Mouse (Mus musculus): ENCODE data around the gene Zmynd8. TPM values are rescaled to one million over a fixed set of nuclear protein-coding genes. Genes with fewer than 3 reads are reported as not detected.

The Zmynd8 gene
- polyA plus RNA-seq, 1 experiment from 2014 or later: 71.5 TPM

GRCm38 (mm10) chr2:165884577-165885224, 14.1 kb downstream of the Zmynd8 start:
- no peaks in the 10 kb centered on the region for H3K36me3 ChIP-seq (replicated peaks)
- no peaks in the 10 kb centered on the region for H3K27me3 ChIP-seq
- ATAC-seq (ENCODE audit: low FRiP score): peak; percentile 69
- WGBS: 2% methylated on average over 21 of the region's 21 CpGs
- peak overlapping the region; percentile 100 for H3K27ac ChIP-seq
- H3K4me2 ChIP-seq: peak overlapping the region; percentile 63
- H3K9me3 ChIP-seq: no peaks in the 10 kb centered on the region
- peaks cover 99% of the 10 kb centered on the region for H3K4me1 ChIP-seq
- H3K4me3 ChIP-seq (replicated peaks): peak overlapping the region; percentile 30
- peak overlapping the region; percentile 70 for H3K9ac ChIP-seq

- H3K27me3 ChIP-seq: no peaks in the 10 kb centered on the region
- H3K4me2 ChIP-seq: peak overlapping the region; percentile 63
- 13% methylated on average over 11 of the region's 11 CpGs for WGBS
- no peaks in the 10 kb centered on the region for H3K9me3 ChIP-seq
- ATAC-seq (ENCODE audit: low FRiP score): no peak
- peak overlapping the region; percentile 30 for H3K4me3 ChIP-seq (replicated peaks)
- peak overlapping the region; percentile 58 for H3K9ac ChIP-seq
- peaks cover 99% of the 10 kb centered on the region for H3K4me1 ChIP-seq
- H3K27ac ChIP-seq: peak overlapping the region; percentile 100
- no peaks in the 10 kb centered on the region for H3K36me3 ChIP-seq (replicated peaks)
Measured at GRCm38 (mm10) chr2:165883846-165884576, 14.8 kb downstream of the Zmynd8 start.

- Histone ChIP-seq H3K27ac (peak overlapping the region; percentile 100), H3K4me1 (peaks cover 99% of the 10 kb centered on the region), H3K9me3 (no peaks in the 10 kb centered on the region), H3K36me3 (replicated peaks) (no peaks in the 10 kb centered on the region), H3K9ac (peak overlapping the region; percentile 58), H3K4me3 (replicated peaks) (peak overlapping the region; percentile 30), H3K4me2 (peak overlapping the region; percentile 63), H3K27me3 (no peaks in the 10 kb centered on the region)
- WGBS: 20% methylated on average over 6 of the region's 6 CpGs
- ATAC-seq (ENCODE audit: low FRiP score): no peak
Measured at GRCm38 (mm10) chr2:165883006-165883405, 15.8 kb downstream of the Zmynd8 start.

- no peak for ATAC-seq (ENCODE audit: low FRiP score)
Measured at GRCm38 (mm10) chr2:165881585-165882431, 17.0 kb downstream of the Zmynd8 start.

GRCm38 (mm10) chr2:165881220-165881584, 17.6 kb downstream of the Zmynd8 start:
- Histone ChIP-seq H3K27ac (peak overlapping the region; percentile 100), H3K9me3 (no peaks in the 10 kb centered on the region), H3K4me1 (peaks cover 99% of the 10 kb centered on the region), H3K9ac (peak overlapping the region; percentile 58), H3K4me3 (replicated peaks) (peak overlapping the region; percentile 30), H3K36me3 (replicated peaks) (no peaks in the 10 kb centered on the region), H3K4me2 (peak overlapping the region; percentile 63), H3K27me3 (no peaks in the 10 kb centered on the region)
- 3% methylated on average over 3 of the region's 3 CpGs for WGBS
- ATAC-seq (ENCODE audit: low FRiP score): no peak

More at GRCm38 (mm10) chr2:165881585-165882431, 17.0 kb downstream of the Zmynd8 start:
- H3K4me1 ChIP-seq: peaks cover 99% of the 10 kb centered on the region
- H3K9ac ChIP-seq: peak overlapping the region; percentile 58
- H3K4me3 ChIP-seq (replicated peaks): peak overlapping the region; percentile 30
- H3K27ac ChIP-seq: peak overlapping the region; percentile 100
- no peaks in the 10 kb centered on the region for H3K36me3 ChIP-seq (replicated peaks)
- no peaks in the 10 kb centered on the region for H3K9me3 ChIP-seq
- 7% methylated on average over 13 of the region's 13 CpGs for WGBS
- peak overlapping the region; percentile 63 for H3K4me2 ChIP-seq
- H3K27me3 ChIP-seq: no peaks in the 10 kb centered on the region

- peak overlapping the region; percentile 63 for H3K4me2 ChIP-seq
- H3K9me3 ChIP-seq: no peaks in the 10 kb centered on the region
- peaks cover 99% of the 10 kb centered on the region for H3K4me1 ChIP-seq
- peak overlapping the region; percentile 100 for H3K27ac ChIP-seq
- WGBS: 3% methylated on average over 15 of the region's 15 CpGs
- no peaks in the 10 kb centered on the region for H3K36me3 ChIP-seq (replicated peaks)
- peak overlapping the region; percentile 24 for H3K4me3 ChIP-seq (replicated peaks)
- no peaks in the 10 kb centered on the region for H3K27me3 ChIP-seq
- ATAC-seq (ENCODE audit: low FRiP score): peak; percentile 21; the same call in 1 of the 2 replicates
- peak overlapping the region; percentile 58 for H3K9ac ChIP-seq
Measured at GRCm38 (mm10) chr2:165880501-165881182, 18.2 kb downstream of the Zmynd8 start.

- H3K4me1 ChIP-seq: peaks cover 99% of the 10 kb centered on the region
- WGBS: 3% methylated on average over 16 of the region's 16 CpGs
- H3K4me3 ChIP-seq (replicated peaks): peak overlapping the region; percentile 26
- no peaks in the 10 kb centered on the region for H3K9me3 ChIP-seq
- ATAC-seq (ENCODE audit: low FRiP score): no peak
- H3K27me3 ChIP-seq: no peaks in the 10 kb centered on the region
- H3K36me3 ChIP-seq (replicated peaks): peaks cover 5% of the 10 kb centered on the region; the same call in 1 of the 2 replicates
- H3K4me2 ChIP-seq: peak overlapping the region; percentile 63
- H3K27ac ChIP-seq: peak overlapping the region; percentile 100
- H3K9ac ChIP-seq: peak overlapping the region; percentile 58
Measured at GRCm38 (mm10) chr2:165879403-165880178, 19.2 kb downstream of the Zmynd8 start.

GRCm38 (mm10) chr2:165878907-165879361, 19.9 kb downstream of the Zmynd8 start:
- Histone ChIP-seq H3K9me3 (no peaks in the 10 kb centered on the region), H3K4me2 (peak overlapping the region; percentile 63), H3K4me3 (replicated peaks) (peak overlapping the region; percentile 26), H3K27me3 (no peaks in the 10 kb centered on the region), H3K9ac (peak overlapping the region; percentile 58), H3K27ac (peak overlapping the region; percentile 100), H3K4me1 (peaks cover 100% of the 10 kb centered on the region), H3K36me3 (replicated peaks) (peaks cover 12% of the 10 kb centered on the region)
- no peak for ATAC-seq (ENCODE audit: low FRiP score)
- WGBS: 22% methylated on average over 8 of the region's 8 CpGs

- H3K9me3 ChIP-seq: no peaks in the 10 kb centered on the region
- 0 out of 2 replicates have a peak overlapping the region, but pooled peaks have one; percentile 26 for H3K4me3 ChIP-seq (replicated peaks)
- peak overlapping the region; percentile 58 for H3K9ac ChIP-seq
- ATAC-seq (ENCODE audit: low FRiP score): no peak
- peaks cover 20% of the 10 kb centered on the region for H3K36me3 ChIP-seq (replicated peaks)
- H3K4me1 ChIP-seq: peaks cover 100% of the 10 kb centered on the region
- peak overlapping the region; percentile 63 for H3K4me2 ChIP-seq
- H3K27ac ChIP-seq: peak overlapping the region; percentile 100
- H3K27me3 ChIP-seq: no peaks in the 10 kb centered on the region
- WGBS: 10% methylated on average over 10 of the region's 10 CpGs
Measured at GRCm38 (mm10) chr2:165878021-165878585, 20.7 kb downstream of the Zmynd8 start.

GRCm38 (mm10) chr2:165877180-165877579, 21.6 kb downstream of the Zmynd8 start:
- Histone ChIP-seq H3K27me3 (no peaks in the 10 kb centered on the region), H3K9ac (peak overlapping the region; percentile 58; the same call in 1 of the 2 replicates), H3K4me2 (peak overlapping the region; percentile 63), H3K4me1 (peaks cover 91% of the 10 kb centered on the region), H3K4me3 (replicated peaks) (no peak overlapping the region), H3K36me3 (replicated peaks) (peaks cover 26% of the 10 kb centered on the region), H3K9me3 (no peaks in the 10 kb centered on the region), H3K27ac (peak overlapping the region; percentile 100; the same call in 1 of the 2 replicates)
- 61% methylated on average over 4 of the region's 4 CpGs for WGBS
- no peak for ATAC-seq (ENCODE audit: low FRiP score)

All from forebrain, embryonic 12.5 days (tissue).